Mouse (Mus musculus) cerebellum, adult 11 months (tissue): ENCODE data around the gene Faap20.

ENCODE experiments used
- DNase-seq: peaks from one replicate; pipeline ENCODE4 v3.0.0; 2022

Faap20 gene

GRCm38 (mm10) chr4:155249648-155250351 lies at the start of gene Faap20:
Gene Faap20 (plus strand): TSS chr4:155249802.
- DNase-seq = peak; percentile 85

DNA sequence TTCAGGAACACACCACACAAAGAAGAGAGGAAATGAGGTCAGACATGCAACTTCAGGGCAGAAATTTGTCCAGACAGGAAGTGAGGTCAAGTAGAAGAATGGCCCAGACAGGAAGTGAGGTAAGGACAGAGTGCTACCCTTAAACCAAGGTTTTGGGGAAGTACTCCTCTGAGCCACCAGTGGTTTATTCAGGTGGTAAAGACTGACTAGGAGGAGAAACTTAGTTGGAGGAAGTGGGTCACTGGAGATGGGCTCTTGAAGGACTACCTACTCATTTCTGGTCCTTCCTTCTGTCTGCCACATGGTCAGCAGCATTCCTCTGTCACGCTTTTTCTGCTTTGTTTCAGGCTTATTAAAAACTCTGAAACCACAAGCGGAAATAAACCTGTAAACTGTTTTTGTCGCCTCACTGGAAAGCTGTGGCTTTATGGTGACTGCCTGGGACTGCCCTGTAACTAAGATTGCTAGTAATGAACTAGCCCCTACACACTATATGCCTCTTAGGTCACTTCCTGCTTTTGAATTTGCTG lies 48.7 kb upstream of the Faap20 start:
- no peak for DNase-seq

GRCm38 (mm10) chr4:155201764-155202163 lies 47.8 kb upstream of the Faap20 start:
- DNase-seq = no peak

DNA sequence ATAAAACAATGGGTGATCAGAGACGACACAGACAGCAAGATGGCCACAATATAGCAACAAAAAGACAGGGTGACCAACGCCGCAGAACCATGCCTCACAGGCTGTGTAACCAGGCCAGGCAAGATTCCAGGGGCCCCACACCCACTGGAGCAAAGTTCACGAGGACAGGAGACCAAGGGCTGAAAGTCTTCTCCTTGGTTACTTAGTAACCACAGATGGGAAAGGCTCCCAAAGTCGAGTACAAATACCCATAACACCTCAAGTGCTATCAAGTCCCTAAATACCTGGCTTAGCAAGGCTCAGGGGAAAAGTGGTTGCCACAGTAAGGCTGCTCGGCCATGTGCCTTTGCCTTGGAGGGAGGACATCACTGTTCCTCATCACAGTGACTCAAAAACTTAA lies 43.7 kb upstream of the Faap20 start:
- DNase-seq = no peak

DNA sequence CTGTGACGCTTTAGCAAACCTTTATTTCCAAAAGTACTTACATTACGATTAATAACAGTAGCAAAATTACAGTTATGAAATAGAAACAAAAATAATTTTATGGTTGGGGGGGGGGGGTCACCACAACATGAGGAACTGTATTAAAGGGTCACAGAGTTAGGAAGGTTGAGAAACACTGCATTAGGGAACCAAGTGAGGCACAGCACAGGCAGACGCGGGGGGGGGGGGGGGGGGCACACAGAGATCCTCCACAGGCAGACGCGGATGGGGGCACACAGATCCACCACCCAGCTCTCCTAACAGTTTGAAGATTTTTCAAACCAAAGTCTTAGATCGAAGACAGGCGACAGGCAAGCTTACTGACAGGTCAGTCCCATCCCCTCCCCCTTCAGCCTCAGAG lies 43.1 kb upstream of the Faap20 start:
- no peak for DNase-seq

GRCm38 (mm10) chr4:155207841-155208240 lies 41.8 kb upstream of the Faap20 start:
- DNase-seq = no peak

- DNase-seq = no peak
Measured at GRCm38 (mm10) chr4:155208613-155209012, 41.0 kb upstream of the Faap20 start.

DNA sequence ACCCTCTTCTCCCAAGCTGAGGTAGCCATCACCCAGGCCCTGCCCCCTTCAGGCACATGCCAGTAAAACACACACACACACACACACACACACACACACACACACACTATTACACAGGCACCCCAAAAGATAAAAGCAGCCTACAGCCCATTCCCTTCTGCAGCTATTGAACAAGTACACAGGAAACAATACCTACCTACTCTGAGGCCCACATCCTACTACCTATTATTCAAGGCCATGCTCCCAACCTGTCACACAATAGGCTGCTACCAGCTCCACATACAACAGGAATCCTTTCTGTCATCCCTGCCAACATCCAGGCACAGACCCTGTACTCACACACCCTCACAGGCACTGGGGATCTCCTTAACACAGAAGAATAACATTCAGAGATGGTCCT lies 40.5 kb upstream of the Faap20 start:
- DNase-seq = no peak

- no peak for DNase-seq
Measured at GRCm38 (mm10) chr4:155209494-155209893, 40.1 kb upstream of the Faap20 start.

DNA sequence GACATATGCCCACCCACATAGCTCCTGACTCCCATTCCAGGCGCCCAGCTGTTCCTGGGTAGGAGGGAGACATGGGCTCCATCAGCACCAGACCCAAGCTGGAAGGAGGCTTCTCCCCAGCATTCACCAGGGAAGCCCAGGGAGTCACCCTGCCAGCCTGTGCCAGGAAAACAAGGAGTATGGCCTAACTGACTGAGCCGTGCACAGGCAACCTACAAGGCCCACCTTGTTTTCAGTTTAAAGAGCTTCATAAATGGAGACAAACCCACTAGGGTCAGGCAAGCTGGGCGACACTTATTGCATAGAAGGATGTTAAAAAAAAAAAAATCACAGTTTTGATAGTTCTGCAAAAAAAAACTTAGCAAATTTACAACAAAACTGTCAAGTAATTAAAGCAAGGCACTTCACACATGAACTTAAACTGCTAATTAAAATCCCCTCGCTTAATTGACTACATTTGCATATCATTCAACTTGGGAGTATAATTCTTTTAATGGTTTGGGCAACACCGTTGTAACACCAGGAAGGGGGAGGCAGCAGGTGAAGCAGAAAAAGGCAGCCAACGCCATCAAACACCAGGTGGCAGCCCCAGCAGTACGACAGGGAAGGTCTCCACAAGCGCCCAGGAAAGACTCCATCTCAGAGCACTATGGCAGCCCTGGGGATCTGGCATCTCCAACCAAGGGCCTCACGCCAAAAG lies 36.4 kb upstream of the Faap20 start:
- DNase-seq = peak; percentile 69

GRCm38 (mm10) chr4:155213752-155214054 lies 35.9 kb upstream of the Faap20 start:
- DNase-seq = no peak

GRCm38 (mm10) chr4:155214188-155214587 lies 35.4 kb upstream of the Faap20 start:
- DNase-seq = no peak

GRCm38 (mm10) chr4:155214793-155215192 lies 34.8 kb upstream of the Faap20 start:
- DNase-seq = no peak

DNA sequence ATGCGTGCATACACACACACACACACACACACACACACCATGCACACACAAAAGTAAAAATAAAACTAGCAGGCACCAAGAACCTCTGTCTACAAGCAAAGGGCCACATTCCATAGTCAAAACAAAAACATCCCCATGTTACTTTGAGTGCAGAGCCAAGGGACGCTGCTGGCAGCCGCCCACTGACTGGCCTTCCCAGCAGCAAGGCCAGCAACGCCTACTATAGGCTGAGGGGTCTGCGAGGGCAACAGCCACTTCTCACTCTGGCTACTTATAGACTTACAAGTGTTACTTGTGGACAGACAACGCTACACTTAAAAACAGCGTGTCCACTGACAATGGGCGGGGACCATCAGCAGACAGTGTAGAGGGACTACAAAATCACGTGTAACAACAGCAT lies 34.4 kb upstream of the Faap20 start:
- no peak for DNase-seq

DNA sequence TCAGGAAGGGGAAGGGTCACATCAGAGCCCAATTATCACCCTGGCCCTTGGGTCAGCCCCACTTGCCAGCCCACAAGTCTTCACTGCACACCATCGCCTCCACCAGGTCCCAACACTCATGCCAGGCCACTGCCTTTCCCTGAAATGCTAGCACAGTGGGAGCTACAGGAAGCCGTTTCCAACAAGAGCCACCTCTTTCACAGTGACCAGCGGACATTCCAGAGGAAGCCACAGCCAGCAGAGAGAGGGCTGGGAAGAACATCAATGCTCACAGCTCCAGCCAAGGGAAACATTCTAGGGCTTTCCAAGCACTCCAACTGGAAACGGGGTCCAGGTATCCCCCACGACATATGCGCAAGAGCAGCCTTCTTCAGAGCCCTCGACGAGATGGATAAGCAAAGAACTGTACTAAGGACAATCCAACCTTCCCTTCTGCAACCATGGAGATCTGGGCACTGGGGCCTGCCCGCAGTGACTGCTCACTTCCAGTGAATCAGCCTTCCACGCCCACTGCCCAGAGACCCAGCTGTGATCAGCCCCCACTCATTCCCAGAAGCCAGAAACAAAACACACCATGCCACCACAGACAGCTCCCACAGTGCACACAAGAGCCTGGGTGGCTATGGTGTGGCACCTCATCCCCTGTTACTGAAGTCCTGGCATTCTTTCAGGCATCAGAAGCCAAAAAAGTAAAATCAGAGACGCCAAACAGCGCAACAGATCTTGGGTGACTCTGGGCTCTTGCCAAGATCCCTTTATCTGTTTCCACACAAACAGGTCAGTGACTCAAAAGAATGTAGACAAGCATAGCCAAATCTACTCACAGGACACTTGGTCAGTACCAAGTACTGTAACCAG lies 33.6 kb upstream of the Faap20 start:
- no peak for DNase-seq

- DNase-seq = no peak
Measured at GRCm38 (mm10) chr4:155217241-155218103, 32.1 kb upstream of the Faap20 start.

DNA sequence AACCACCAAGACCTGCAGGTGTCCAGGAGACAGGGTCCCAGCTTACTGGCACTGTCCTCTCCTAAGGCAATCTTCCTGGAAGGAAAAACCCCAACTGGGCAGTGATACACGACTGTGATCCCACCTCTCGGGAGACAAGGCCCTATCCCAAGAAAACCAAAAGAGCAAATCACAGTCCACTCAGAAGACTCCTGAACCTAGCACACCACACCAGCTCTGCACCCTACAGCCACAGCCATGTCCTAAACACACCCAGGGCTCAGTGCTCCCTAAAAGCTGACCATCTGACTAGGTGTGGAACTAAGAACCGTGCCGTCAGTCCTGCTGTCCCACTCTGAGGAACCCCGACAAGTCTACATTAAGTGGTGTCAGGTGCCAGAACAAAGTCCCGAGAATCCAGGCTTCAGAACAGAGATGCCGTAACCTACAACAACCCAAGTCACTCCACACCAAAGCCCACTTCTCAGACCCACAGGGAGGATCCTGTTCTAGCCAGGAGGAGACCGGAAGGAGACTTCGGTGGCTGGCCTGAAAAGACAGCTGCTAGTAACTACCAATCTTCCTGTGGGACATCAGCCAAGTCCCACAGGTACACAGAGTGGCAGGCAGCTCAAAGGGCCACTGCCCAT lies 31.4 kb upstream of the Faap20 start:
- DNase-seq = no peak

DNA sequence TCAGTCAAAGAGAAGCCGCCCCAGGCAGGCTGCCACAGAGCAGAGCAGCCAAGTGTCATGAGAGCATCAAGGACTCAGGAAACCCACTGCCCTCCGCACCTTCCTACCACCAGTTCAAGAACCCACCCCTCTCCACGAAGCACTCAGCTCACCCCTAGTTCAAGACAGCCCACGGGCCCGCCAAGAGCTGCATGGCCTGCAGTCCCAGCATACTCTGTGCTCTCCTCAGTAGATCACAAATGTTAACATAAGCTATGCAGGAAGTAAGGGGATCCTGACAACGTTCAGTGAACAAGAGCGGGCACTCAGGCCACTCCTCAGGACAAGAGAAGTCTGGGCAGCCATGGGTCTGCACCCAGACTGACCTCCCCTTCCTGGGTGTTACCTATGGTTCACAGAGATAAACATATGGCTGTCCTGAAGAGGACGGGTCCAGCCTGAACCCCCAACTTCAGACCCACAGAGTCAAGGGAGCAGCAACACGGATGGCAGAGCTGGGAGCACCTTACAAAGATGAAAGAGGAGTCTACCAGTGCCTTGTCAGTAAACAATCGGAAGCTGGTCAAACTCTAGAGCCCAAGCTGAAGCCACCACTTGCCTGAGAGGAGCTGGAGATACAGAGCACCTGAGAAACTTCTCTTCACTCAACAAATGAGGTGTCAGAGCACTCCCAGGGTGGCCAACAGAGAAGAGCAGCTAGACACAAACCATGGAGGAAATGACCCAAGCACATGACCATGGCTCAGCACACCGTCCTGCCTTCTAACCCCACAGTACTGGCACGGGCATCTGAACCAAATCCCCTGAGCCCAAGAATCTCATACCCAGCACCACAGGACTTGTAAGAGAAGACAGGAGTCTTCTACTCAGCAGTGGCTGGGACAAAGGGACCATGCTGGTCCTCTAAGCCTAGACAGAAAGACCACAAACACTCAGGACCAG lies 30.1 kb upstream of the Faap20 start:
- no peak for DNase-seq

DNA sequence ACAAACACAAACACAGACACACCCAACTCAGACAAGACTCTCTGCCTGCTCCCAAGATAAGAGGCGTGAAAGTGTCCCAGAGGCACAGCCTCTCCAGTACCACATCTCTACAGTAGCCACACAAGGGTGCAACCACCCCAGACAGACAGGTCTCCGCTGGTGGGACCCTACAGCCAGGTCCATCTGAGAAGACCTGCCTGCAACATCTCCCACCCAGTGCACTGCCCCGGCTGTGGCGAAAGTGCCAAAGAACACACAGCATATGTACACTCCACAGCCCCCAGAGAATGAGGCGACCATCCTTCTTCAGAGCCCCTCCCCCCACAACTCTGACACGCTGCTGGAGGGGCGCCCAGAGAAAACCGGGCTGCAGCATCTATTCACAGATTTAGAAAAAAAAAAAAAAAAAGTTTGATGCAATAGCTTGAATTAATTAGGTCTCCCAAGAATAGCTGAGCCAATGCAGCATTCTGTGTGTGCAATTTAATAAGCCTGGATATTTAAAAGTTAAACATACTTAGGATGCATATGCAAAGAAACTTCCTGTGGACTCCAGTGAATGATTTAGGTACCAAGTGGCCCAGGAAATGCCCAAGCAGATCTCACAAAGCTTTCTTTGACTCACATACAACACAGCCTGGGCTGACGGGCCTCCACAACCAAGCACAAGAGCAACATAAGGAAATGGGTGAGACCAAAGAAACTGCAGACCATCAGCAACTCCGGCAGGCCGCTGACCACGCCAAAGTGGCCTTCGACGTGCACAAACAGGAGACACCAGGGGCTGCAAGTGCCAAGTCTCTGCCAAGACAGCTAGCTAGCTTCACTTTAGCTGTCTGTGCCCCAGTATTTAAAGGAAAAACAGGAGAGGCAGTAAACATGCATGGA lies 29.1 kb upstream of the Faap20 start:
- no peak for DNase-seq

DNA sequence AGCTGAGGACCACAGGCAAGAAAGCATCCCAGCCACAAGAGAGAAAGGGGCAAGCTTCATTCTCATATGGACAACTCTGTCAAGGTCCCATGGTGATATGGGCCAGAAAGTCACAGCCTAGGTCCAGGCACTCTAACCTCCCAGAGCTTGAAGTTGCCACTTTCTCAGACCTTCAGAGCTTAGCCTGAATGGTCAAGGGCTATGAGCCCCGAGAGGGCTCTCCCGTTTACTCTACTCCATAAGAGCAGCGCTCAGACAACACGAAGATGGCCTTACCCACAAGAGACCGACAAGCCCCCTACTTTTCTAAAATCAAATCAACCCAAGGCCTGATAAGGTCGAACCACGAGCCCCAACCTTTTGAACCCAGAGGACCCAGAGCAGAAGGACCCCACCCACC lies 28.5 kb upstream of the Faap20 start:
- DNase-seq = no peak
